24 mouse cellular contexts compared by ENCODE assay signal in the genomic region with DNA sequence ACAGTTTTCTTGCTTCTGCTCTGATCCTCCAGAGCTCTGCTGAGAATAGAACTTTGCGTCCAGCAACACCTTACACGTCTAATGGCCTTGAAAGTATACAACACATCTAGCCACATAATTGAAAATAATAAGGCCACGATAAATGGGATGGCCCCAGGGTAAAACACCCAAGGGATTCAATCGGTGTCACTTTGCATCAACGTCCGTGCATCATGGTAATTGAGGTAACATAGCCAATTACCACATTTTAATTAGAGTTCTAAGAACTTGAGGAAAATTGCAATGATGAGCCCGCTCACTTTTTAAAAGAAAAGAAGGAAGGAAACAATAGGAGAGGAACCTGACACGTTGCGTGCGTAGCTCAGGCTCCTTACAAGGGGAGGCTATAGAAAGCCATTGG.
A peak's percentile ranks its signal among the peaks of the same experiment; 100 is the strongest.
DNase-seq lines count a peak whose midpoint lies in the region; ATAC-seq lines count a peak whose summit lies in the region.
"Had no signal": no experiment of that assay in that cellular context is flagged by ENCODE, and none has a peak within 500 bp of the region (broad histone marks: within the 10 kb centered on the region; RNA-seq: fewer than 3 reads in every experiment).

No protein-coding gene starts in this region.

- DNase-seq in midbrain, embryonic 14.5 days: peak; percentile 38
- DNase-seq in retina, postnatal 1 day: peak; percentile 81
- no peak for DNase-seq in kidney, postnatal 36 days
- DNase-seq: adrenal gland, adult 2 months; adrenal gland, postnatal 14 days; cerebellum, adult 11-12 months; cerebellum, adult 8-10 months; cerebellum, postnatal 10 days; cerebellum, postnatal 36 days; embryo, embryonic 11 days; gastrocnemius, adult 2 months; gastrocnemius, postnatal 14 days; heart, adult 11 months had no signal

- no peaks in the 10 kb centered on the region for H3K36me3 ChIP-seq in forebrain, embryonic 12.5 days (replicated peaks)
- H3K36me3 ChIP-seq in forebrain, embryonic 15.5 days: no peaks in the 10 kb centered on the region
- 0 out of 2 replicates have a peak, but pooled peaks cover 7% of the 10 kb centered on the region for H3K36me3 ChIP-seq in midbrain, embryonic 14.5 days (ENCODE audit: control insufficient read depth, insufficient read depth, low read length)
- peaks cover 11% of the 10 kb centered on the region; the same call in 1 of the 2 replicates for H3K36me3 ChIP-seq in midbrain, embryonic 13.5 days
- H3K36me3 ChIP-seq: embryonic facial prominence, embryonic 15.5 days had no signal

- H3K4me2 ChIP-seq in forebrain, embryonic 12.5 days: no peak overlapping the region
- no peak overlapping the region for H3K4me2 ChIP-seq in forebrain, embryonic 15.5 days (replicated peaks)
- H3K4me2 ChIP-seq in midbrain, embryonic 14.5 days (ENCODE audit: low read length): no peak overlapping the region
- H3K4me2 ChIP-seq in midbrain, embryonic 13.5 days (replicated peaks): no peak overlapping the region
- H3K4me2 ChIP-seq: embryonic facial prominence, embryonic 15.5 days; heart, embryonic 11.5 days; hindbrain, embryonic 12.5 days had no signal

- no peak overlapping the region for H3K9ac ChIP-seq in forebrain, embryonic 12.5 days
- H3K9ac ChIP-seq in forebrain, embryonic 15.5 days (replicated peaks): no peak overlapping the region
- no peak overlapping the region for H3K9ac ChIP-seq in midbrain, embryonic 14.5 days (replicated peaks; ENCODE audit: low read length)
- H3K9ac ChIP-seq in midbrain, embryonic 13.5 days (replicated peaks): no peak overlapping the region
- H3K9ac ChIP-seq: embryonic facial prominence, embryonic 15.5 days; hindbrain, embryonic 12.5 days had no signal

- no peaks in the 10 kb centered on the region for H3K9me3 ChIP-seq in forebrain, embryonic 12.5 days
- H3K9me3 ChIP-seq in forebrain, embryonic 15.5 days: no peaks in the 10 kb centered on the region
- no peaks in the 10 kb centered on the region for H3K9me3 ChIP-seq in midbrain, embryonic 14.5 days (ENCODE audit: control insufficient read depth, low read length)
- H3K9me3 ChIP-seq in midbrain, embryonic 13.5 days: no peaks in the 10 kb centered on the region
- H3K9me3 ChIP-seq: embryonic facial prominence, embryonic 15.5 days; hindbrain, embryonic 12.5 days had no signal

- peaks cover 4% of the 10 kb centered on the region; the same call in 1 of the 2 replicates for H3K4me1 ChIP-seq in forebrain, embryonic 12.5 days
- H3K4me1 ChIP-seq in forebrain, embryonic 15.5 days: no peaks in the 10 kb centered on the region
- no peaks in the 10 kb centered on the region for H3K4me1 ChIP-seq in midbrain, embryonic 14.5 days (ENCODE audit: control insufficient read depth, insufficient read depth, low read length)
- H3K4me1 ChIP-seq in midbrain, embryonic 13.5 days (replicated peaks): no peaks in the 10 kb centered on the region
- H3K4me1 ChIP-seq: embryonic facial prominence, embryonic 15.5 days; hindbrain, embryonic 12.5 days had no signal

- peak; percentile 33; the same call in 1 of the 2 replicates for ATAC-seq in forebrain, embryonic 12.5 days (ENCODE audit: low FRiP score)
- no peak for ATAC-seq in forebrain, embryonic 15.5 days (replicated peaks)
- no peak for ATAC-seq in midbrain, embryonic 14.5 days (ENCODE audit: low FRiP score, low TSS enrichment)
- ATAC-seq in midbrain, embryonic 13.5 days: no peak
- ATAC-seq: CD4-positive, CD25-positive, alpha-beta regulatory T cell, adult 4 months; forebrain, embryonic 16.5 days; hindbrain, postnatal 0 days; inflammation-experienced regulatory T-cells, adult 6 months; intestine, embryonic 16.5 days had no signal

- 54% methylated on average over 10 of the region's 10 CpGs for WGBS in forebrain, embryonic 12.5 days
- 32% methylated on average over 10 of the region's 10 CpGs for WGBS in forebrain, embryonic 15.5 days
- WGBS in midbrain, embryonic 14.5 days: 58% methylated on average over 10 of the region's 10 CpGs
- WGBS in midbrain, embryonic 13.5 days: 60% methylated on average over 10 of the region's 10 CpGs

- H3K4me3 ChIP-seq in forebrain, embryonic 12.5 days (replicated peaks): no peak overlapping the region
- H3K4me3 ChIP-seq in forebrain, embryonic 15.5 days: no peak overlapping the region
- no peak overlapping the region for H3K4me3 ChIP-seq in midbrain, embryonic 14.5 days (replicated peaks; ENCODE audit: low read depth, low read length)
- no peak overlapping the region for H3K4me3 ChIP-seq in midbrain, embryonic 13.5 days (replicated peaks)
- H3K4me3 ChIP-seq: embryonic facial prominence, embryonic 15.5 days; gastrocnemius, adult 2 months; hindbrain, embryonic 12.5 days had no signal

- no peaks in the 10 kb centered on the region for H3K27me3 ChIP-seq in forebrain, embryonic 12.5 days
- no peaks in the 10 kb centered on the region for H3K27me3 ChIP-seq in forebrain, embryonic 15.5 days
- H3K27me3 ChIP-seq in midbrain, embryonic 14.5 days (ENCODE audit: control insufficient read depth, insufficient read depth, low read length): no peaks in the 10 kb centered on the region
- H3K27me3 ChIP-seq in midbrain, embryonic 13.5 days: no peaks in the 10 kb centered on the region
- H3K27me3 ChIP-seq: embryonic facial prominence, embryonic 15.5 days; hindbrain, embryonic 12.5 days had no signal

- 0 out of 2 replicates have a peak overlapping the region, but pooled peaks have one; percentile 13 for H3K27ac ChIP-seq in forebrain, embryonic 12.5 days
- H3K27ac ChIP-seq in forebrain, embryonic 15.5 days (replicated peaks): no peak overlapping the region
- no peak overlapping the region for H3K27ac ChIP-seq in midbrain, embryonic 14.5 days (replicated peaks; ENCODE audit: low read depth, low read length)
- H3K27ac ChIP-seq in midbrain, embryonic 13.5 days: no peak overlapping the region
- H3K27ac ChIP-seq: embryonic facial prominence, embryonic 15.5 days; gastrocnemius, adult 2 months; hindbrain, embryonic 12.5 days; hindbrain, postnatal 0 days had no signal

Comparison
In these comparisons a context has a peak if more than half of its experiments do, and no peak if none do; other contexts are left out.
1. DNase-seq: peak in midbrain, embryonic 14.5 days (single experiment) and retina, postnatal 1 day (single experiment); none in kidney, postnatal 36 days (0 of 2).